Mouse (Mus musculus) ovary, postnatal 14 days (tissue): ENCODE results near the gene Tmem104.
A peak's percentile ranks its signal among the peaks of the same experiment; 100 is the strongest.

ENCODE experiments used
- DNase-seq: peaks from one replicate; pipeline ENCODE4 v3.0.0; 2022; ENCODE audit warnings: low spot score

Tmem104 gene

GRCm38 (mm10) chr11:115264862-115265668 lies 77.8 kb downstream of the Tmem104 start:
- no peak for DNase-seq

- DNase-seq, result no peak
Observed at GRCm38 (mm10) chr11:115265771-115266399, 78.6 kb downstream of the Tmem104 start.

GRCm38 (mm10) chr11:115266400-115266778 lies 79.1 kb downstream of the Tmem104 start:
- no peak for DNase-seq

- no peak for DNase-seq
Observed at GRCm38 (mm10) chr11:115267061-115267883, 80.0 kb downstream of the Tmem104 start, which contains the start of gene Grin2c. Grin2c (minus strand) TSS chr11:115267243.

- no peak for DNase-seq
Observed at GRCm38 (mm10) chr11:115267958-115268357, 80.7 kb downstream of the Tmem104 start.

- DNase-seq, result no peak
Observed at GRCm38 (mm10) chr11:115269330-115270066, 82.2 kb downstream of the Tmem104 start.

GRCm38 (mm10) chr11:115270148-115270861 lies 83.0 kb downstream of the Tmem104 start:
- DNase-seq, result peak; percentile 81

- DNase-seq, result no peak
Observed at GRCm38 (mm10) chr11:115271052-115271451, 83.8 kb downstream of the Tmem104 start.

- DNase-seq, result no peak
Observed at GRCm38 (mm10) chr11:115271481-115271880, 84.2 kb downstream of the Tmem104 start.

GRCm38 (mm10) chr11:115272894-115273498 lies 85.7 kb downstream of the Tmem104 start:
- DNase-seq, result no peak

GRCm38 (mm10) chr11:115273735-115274134 lies 86.4 kb downstream of the Tmem104 start:
- DNase-seq, result no peak

GRCm38 (mm10) chr11:115274178-115274577 lies 86.9 kb downstream of the Tmem104 start:
- no peak for DNase-seq

- DNase-seq, result no peak
Observed at GRCm38 (mm10) chr11:115274771-115275170, 87.5 kb downstream of the Tmem104 start.

GRCm38 (mm10) chr11:115275509-115275908 lies 88.2 kb downstream of the Tmem104 start:
- no peak for DNase-seq

GRCm38 (mm10) chr11:115275954-115276353 lies 88.7 kb downstream of the Tmem104 start:
- no peak for DNase-seq

- peak; percentile 96 for DNase-seq
Observed at GRCm38 (mm10) chr11:115276780-115277603, 89.7 kb downstream of the Tmem104 start, which contains the start of gene Fdxr. Fdxr (minus strand) TSS chr11:115277050.

GRCm38 (mm10) chr11:115277604-115277975 lies 90.3 kb downstream of the Tmem104 start:
- DNase-seq, result no peak

- no peak for DNase-seq
Observed at GRCm38 (mm10) chr11:115278176-115278575, 90.9 kb downstream of the Tmem104 start.

- DNase-seq, result no peak
Observed at GRCm38 (mm10) chr11:115279726-115280125, 92.4 kb downstream of the Tmem104 start.

GRCm38 (mm10) chr11:115282295-115282694 lies 95.0 kb downstream of the Tmem104 start:
- no peak for DNase-seq
